Mouse (Mus musculus) CH12.LX (cell line): ENCODE data around the gene Nme1. TPM values are rescaled to one million over a fixed set of nuclear protein-coding genes. Genes with fewer than 3 reads are reported as not detected.

ENCODE experiments used
- DNase-seq: peaks from one replicate; pipeline ENCODE4 v3.0.0-alpha.2; 2013; ENCODE audit errors: extremely low read depth
- H3K27ac ChIP-seq: 2 replicates; pipeline ENCODE4 v1.5.1; 2012; ENCODE audit warnings: low read depth, mild to moderate bottlenecking, control low read depth, moderate library complexity; ENCODE audit not compliant: insufficient read depth
- H3K27me3 ChIP-seq: replicated peaks from 2 replicates; pipeline ENCODE3; 2012; ENCODE audit warnings: inconsistent platforms
- H3K36me3 ChIP-seq, 2 experiments: replicated peaks in 1 of 2; 2 replicates each; pipeline versions ENCODE3 to v1.6.1; 2012; ENCODE audit warnings: inconsistent platforms in 1 of 2, low read length in 1 of 2, mild to moderate bottlenecking in 1 of 2, mixed read lengths in 1 of 2, moderate library complexity in 1 of 2; ENCODE audit not compliant: control insufficient read depth in 1 of 2, insufficient read depth in 1 of 2
- H3K4me1 ChIP-seq, 2 experiments: 2 replicates each; pipeline ENCODE4 v1.6.1; 2012; ENCODE audit warnings: inconsistent platforms in 1 of 2, moderate library complexity in 1 of 2; ENCODE audit not compliant: insufficient read depth in 2 of 2, control insufficient read depth in 1 of 2
- H3K4me2 ChIP-seq: 2 replicates; pipeline ENCODE4 v1.6.1; 2012; ENCODE audit warnings: low read depth, mild to moderate bottlenecking, control low read depth; ENCODE audit not compliant: poor library complexity, insufficient read depth, severe bottlenecking
- H3K4me3 ChIP-seq, 3 experiments: fragments of 150-350 bp in 1 of 3; sonication (generic) in 1 of 3; replicated peaks in 1 of 3; 2 replicates each; pipeline versions ENCODE3 to v1.5.1; 2011 to 2012; ENCODE audit warnings: low read depth in 2 of 3, low read length in 2 of 3, mild to moderate bottlenecking in 2 of 3, moderate library complexity in 2 of 3, control low read depth in 1 of 3, improper control_type of control experiment in 1 of 3, inconsistent platforms in 1 of 3, mixed read lengths in 1 of 3; ENCODE audit not compliant: poor library complexity in 1 of 3
- H3K79me2 ChIP-seq: replicated peaks from 2 replicates; pipeline ENCODE4 v1.6.1; 2012; ENCODE audit warnings: mild to moderate bottlenecking, moderate library complexity; ENCODE audit not compliant: control insufficient read depth, poor library complexity, insufficient read depth, severe bottlenecking; ENCODE audit errors: extremely low read depth
- H3K9ac ChIP-seq: 2 replicates; pipeline ENCODE4 v1.6.1; 2012; ENCODE audit warnings: low read depth, mild to moderate bottlenecking, control low read depth, moderate library complexity; ENCODE audit not compliant: insufficient read depth
- H3K9me3 ChIP-seq: replicated peaks from 2 replicates; pipeline ENCODE3; 2012; ENCODE audit warnings: low read length, inconsistent platforms, mixed read lengths
- BHLHE40 ChIP-seq: IDR thresholded peaks from 2 replicates; pipeline ENCODE4 v1.6.1; 2011; ENCODE audit warnings: mild to moderate bottlenecking, low read depth, low read length, improper control_type of control experiment
- CHD1 ChIP-seq: IDR thresholded peaks from 2 replicates; pipeline ENCODE4 v1.6.1; 2012; ENCODE audit warnings: low read depth, low read length, improper control_type of control experiment, inconsistent platforms
- CHD2 ChIP-seq: IDR thresholded peaks from 2 replicates; pipeline ENCODE4 v1.6.1; 2011; ENCODE audit warnings: low read length, improper control_type of control experiment
- CTCF ChIP-seq, 2 experiments: IDR thresholded peaks in 1 of 2; conservative IDR thresholded peaks in 1 of 2; 2 replicates each; pipeline ENCODE4 v1.5.1; 2011 to 2012; ENCODE audit warnings: low read depth in 2 of 2, low read length in 2 of 2, improper control_type of control experiment in 1 of 2, inconsistent platforms in 1 of 2, mild to moderate bottlenecking in 1 of 2, moderate library complexity in 1 of 2
- ELF1 ChIP-seq: IDR thresholded peaks from 2 replicates; pipeline ENCODE4 v1.6.1; 2014; ENCODE audit warnings: low read depth, mild to moderate bottlenecking, inconsistent platforms, low read length, improper control_type of control experiment
- EP300 ChIP-seq: IDR thresholded peaks from 2 replicates; pipeline ENCODE4 v1.6.1; 2011; ENCODE audit warnings: low read length, improper control_type of control experiment
- ETS1 ChIP-seq: conservative IDR thresholded peaks from 2 replicates; pipeline ENCODE4 v1.6.1; 2012; ENCODE audit warnings: low read depth, mild to moderate bottlenecking, inconsistent platforms, low read length, improper control_type of control experiment, moderate library complexity
- GABPA ChIP-seq: IDR thresholded peaks from 2 replicates; pipeline ENCODE4 v1.6.1; 2012; ENCODE audit warnings: low read depth, low read length, improper control_type of control experiment, inconsistent platforms; ENCODE audit not compliant: insufficient replicate concordance
- HCFC1 ChIP-seq: IDR thresholded peaks from 2 replicates; pipeline ENCODE4 v1.6.1; 2012; ENCODE audit warnings: low read depth, mild to moderate bottlenecking, inconsistent platforms, low read length, improper control_type of control experiment
- IRF4 ChIP-seq: IDR thresholded peaks from 2 replicates; pipeline ENCODE4 v1.6.1; 2014; ENCODE audit warnings: low read depth, mild to moderate bottlenecking, inconsistent platforms, low read length, improper control_type of control experiment
- KAT2A ChIP-seq: IDR thresholded peaks from 2 replicates; pipeline ENCODE4 v1.6.1; 2012; ENCODE audit warnings: low read length, improper control_type of control experiment, inconsistent platforms; ENCODE audit not compliant: insufficient replicate concordance
- MAX ChIP-seq: IDR thresholded peaks from 2 replicates; pipeline ENCODE4 v1.6.1; 2011; ENCODE audit warnings: low read length, improper control_type of control experiment
- MXI1 ChIP-seq: IDR thresholded peaks from 2 replicates; pipeline ENCODE4 v1.6.1; 2011; ENCODE audit warnings: mild to moderate bottlenecking, low read depth, low read length, improper control_type of control experiment
- NELFE ChIP-seq: IDR thresholded peaks from 2 replicates; pipeline ENCODE4 v1.6.1; 2011; ENCODE audit warnings: low read depth, low read length, improper control_type of control experiment
- NRF1 ChIP-seq: IDR thresholded peaks from 2 replicates; pipeline ENCODE4 v1.6.1; 2014; ENCODE audit warnings: low read depth, mild to moderate bottlenecking, inconsistent platforms, low read length, improper control_type of control experiment, moderate library complexity
- POLR2A ChIP-seq: IDR thresholded peaks from 2 replicates; pipeline ENCODE4 v1.6.1; 2011; ENCODE audit warnings: low read depth, mild to moderate bottlenecking, improper control_type of control experiment, low read length
- POLR2AphosphoS2 ChIP-seq: IDR thresholded peaks from 2 replicates; pipeline ENCODE4 v1.6.1; 2011; ENCODE audit warnings: low read depth, low read length, improper control_type of control experiment
- RAD21 ChIP-seq: IDR thresholded peaks from 2 replicates; pipeline ENCODE4 v1.6.1; 2011; ENCODE audit warnings: low read depth, mild to moderate bottlenecking, low read length, improper control_type of control experiment, moderate library complexity
- RCOR1 ChIP-seq: conservative IDR thresholded peaks from 2 replicates; pipeline ENCODE4 v1.6.1; 2012; ENCODE audit warnings: low read depth, mild to moderate bottlenecking, inconsistent platforms, low read length, improper control_type of control experiment
- SIN3A ChIP-seq: IDR thresholded peaks from 2 replicates; pipeline ENCODE4 v1.6.1; 2012; ENCODE audit warnings: low read length, improper control_type of control experiment, inconsistent platforms
- SMC3 ChIP-seq: IDR thresholded peaks from 2 replicates; pipeline ENCODE4 v1.6.1; 2011; ENCODE audit warnings: low read depth, low read length, improper control_type of control experiment
- TBP ChIP-seq: conservative IDR thresholded peaks from 2 replicates; pipeline ENCODE4 v1.6.1; 2011; ENCODE audit warnings: low read depth, low read length, improper control_type of control experiment
- TCF12 ChIP-seq: IDR thresholded peaks from 2 replicates; pipeline ENCODE4 v1.6.1; 2014; ENCODE audit warnings: low read depth, mild to moderate bottlenecking, inconsistent platforms, low read length, improper control_type of control experiment
- ZMIZ1 ChIP-seq: IDR thresholded peaks from 2 replicates; pipeline ENCODE4 v1.6.1; 2012; ENCODE audit warnings: low read depth, mild to moderate bottlenecking, inconsistent platforms, low read length, improper control_type of control experiment
- dilution Hi-C: fragments of 300-500 bp; cut with MboI; formaldehyde crosslinking; loops from 2 replicates; pipeline ENCODE4 v1.14.3; 2020; ENCODE audit warnings: low sequenced_read_pairs; ENCODE audit not compliant: extremely low pct_unique_long_range_greater_than_20kb, extremely low pct_ligation_motif_present
- in situ Hi-C: fragments of 300-500 bp; cut with MboI; formaldehyde crosslinking; loops from 3 replicates; pipeline ENCODE4 v1.14.3; 2019; ENCODE audit warnings: low sequenced_read_pairs, low pct_ligation_motif_present, low pct_unique_long_range_greater_than_20kb, mixed read lengths
- polyA plus RNA-seq: library from polyadenylated mRNA; unstranded; fragments of >175 nt; gene quantifications from 2 replicates; pipeline ENCODE4 v1.2.1, GENCODE M21; 2012; ENCODE audit warnings: low read depth; ENCODE audit not compliant: insufficient read length
- total RNA-seq, 2 experiments: library from RNA; depleted of rRNA; stranded (reverse); fragments of 300-350 nt in 1 of 2; fragments of >200 nt in 1 of 2; gene quantifications; 2 replicates each; pipeline ENCODE4 v1.2.3; 2012 to 2014

The Nme1 gene
- total and polyA plus RNA-seq, 3 experiments, result 129 to 443 (median 187) TPM

GRCm38 (mm10) chr11:93995720-93996305 lies 27.5 kb upstream of the Nme1 start, which contains the start of gene Spag9:
Spag9 (plus strand) TSS chr11:93996091.
- dilution Hi-C loops (no loop called here), in situ Hi-C loops (no loop called here)
- peak within 1 kb of the TSS; percentile 97 for H3K27ac ChIP-seq
- peaks cover 3 to 39% of the 10 kb centered on the region in 2 experiments for H3K4me1 ChIP-seq
- H3K4me2 ChIP-seq, result peak within 1 kb of the TSS; percentile 100
- DNase-seq, result peak; percentile 98
- peak within 1 kb of the TSS; percentile 77 to 97 (median 94) for H3K4me3 ChIP-seq
- peaks cover 40% of the 10 kb centered on the region for H3K79me2 ChIP-seq
- H3K27me3 ChIP-seq, result no peaks in the 10 kb centered on the region
- H3K9ac ChIP-seq, result peak within 1 kb of the TSS; percentile 97
- TF ChIP-seq CHD1 (no peak), KAT2A (peak; percentile 80; the same call in 1 of the 2 replicates), ELF1 (peak; percentile 89), EP300 (no peak), SMC3 (no peak), TCF12 (peak; percentile 79), ETS1 (0 out of 2 replicates have a peak, but pooled peaks have one; percentile 18), RAD21 (no peak), RCOR1 (no peak), GABPA (peak; percentile 29; the same call in 1 of the 2 replicates), TBP (peak; percentile 58; the same call in 1 of the 2 replicates), POLR2AphosphoS2 (peak; percentile 49; the same call in 1 of the 2 replicates), CHD2 (no peak), BHLHE40 (peak; percentile 6; the same call in 1 of the 2 replicates), SIN3A (peak; percentile 48; the same call in 1 of the 2 replicates), HCFC1 (peak; percentile 84), IRF4 (peak; percentile 47; the same call in 1 of the 2 replicates), ZMIZ1 (peak; percentile 43), CTCF (conservative IDR thresholded peaks at IDR 0.05 in 1 of 2, IDR thresholded peaks at IDR 0.05 in 1 of 2; ENCODE audit: low read depth in 2 of 2, low read length in 2 of 2) (no peak), POLR2A (peak; percentile 80), MXI1 (peak; percentile 77), MAX (peak; percentile 35; the same call in 1 of the 2 replicates), NELFE (peak; percentile 89), NRF1 (peak; percentile 89)
- H3K36me3 ChIP-seq, result peaks cover 0 to 21% of the 10 kb centered on the region in 2 experiments
- H3K9me3 ChIP-seq, result no peaks in the 10 kb centered on the region
